Mouse (Mus musculus): ENCODE measurements around the gene Tmed2. TPM values are rescaled to one million over a fixed set of nuclear protein-coding genes. Genes with fewer than 3 reads are reported as not detected.
A peak's percentile ranks its signal among the peaks of the same experiment; 100 is the strongest.

Gene Tmed2
- polyA plus RNA-seq, 1 experiment from 2014 or later: 478 TPM

DNA sequence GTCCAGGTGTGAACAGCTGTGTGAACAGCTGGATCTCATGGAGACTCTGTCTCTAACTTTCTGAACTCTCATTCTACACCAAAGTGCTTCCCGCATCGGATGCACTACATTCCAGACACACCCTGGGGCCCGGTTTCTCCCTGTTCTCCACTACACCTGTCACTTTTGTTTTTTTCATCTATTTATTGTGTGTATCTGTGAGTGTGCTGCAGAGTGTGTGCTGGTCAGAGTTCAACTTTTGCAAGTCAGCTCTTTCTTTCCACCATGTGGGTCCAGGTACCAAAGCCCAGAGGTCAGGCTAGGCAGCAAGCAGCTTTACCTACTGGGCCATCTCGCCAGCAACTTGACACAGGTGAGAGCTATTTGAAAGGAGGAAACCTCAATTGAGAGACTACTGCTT lies 35.3 kb upstream of the Tmed2 start:
- no peaks in the 10 kb centered on the region for H3K27me3 ChIP-seq (replicated peaks; ENCODE audit: insufficient read depth, low read length)
- peaks cover 13% of the 10 kb centered on the region; the same call in 1 of the 2 replicates for H3K36me3 ChIP-seq (ENCODE audit: insufficient read depth, low read length)
- H3K4me3 ChIP-seq (ENCODE audit: low read depth, low read length): no peak overlapping the region
- DNase-seq (ENCODE audit: low spot score) (no peak), ATAC-seq (no peak)
- TF ChIP-seq CTCF (IDR thresholded peaks at IDR 0.05) (no peak), EP300 (IDR thresholded peaks at IDR 0.05) (no peak)
- no peak overlapping the region for H3K27ac ChIP-seq (ENCODE audit: low read length)
- no peak overlapping the region for H3K9ac ChIP-seq (replicated peaks; ENCODE audit: low read depth)
- no peaks in the 10 kb centered on the region for H3K9me3 ChIP-seq (ENCODE audit: low read length)
- no peaks in the 10 kb centered on the region; the same call in 1 of the 2 replicates for H3K4me1 ChIP-seq (ENCODE audit: insufficient read depth, low read depth, low read length)
- H3K4me2 ChIP-seq (replicated peaks; ENCODE audit: low read depth, low read length): no peak overlapping the region
- 81% methylated on average over 4 of the region's 4 CpGs for WGBS

DNA sequence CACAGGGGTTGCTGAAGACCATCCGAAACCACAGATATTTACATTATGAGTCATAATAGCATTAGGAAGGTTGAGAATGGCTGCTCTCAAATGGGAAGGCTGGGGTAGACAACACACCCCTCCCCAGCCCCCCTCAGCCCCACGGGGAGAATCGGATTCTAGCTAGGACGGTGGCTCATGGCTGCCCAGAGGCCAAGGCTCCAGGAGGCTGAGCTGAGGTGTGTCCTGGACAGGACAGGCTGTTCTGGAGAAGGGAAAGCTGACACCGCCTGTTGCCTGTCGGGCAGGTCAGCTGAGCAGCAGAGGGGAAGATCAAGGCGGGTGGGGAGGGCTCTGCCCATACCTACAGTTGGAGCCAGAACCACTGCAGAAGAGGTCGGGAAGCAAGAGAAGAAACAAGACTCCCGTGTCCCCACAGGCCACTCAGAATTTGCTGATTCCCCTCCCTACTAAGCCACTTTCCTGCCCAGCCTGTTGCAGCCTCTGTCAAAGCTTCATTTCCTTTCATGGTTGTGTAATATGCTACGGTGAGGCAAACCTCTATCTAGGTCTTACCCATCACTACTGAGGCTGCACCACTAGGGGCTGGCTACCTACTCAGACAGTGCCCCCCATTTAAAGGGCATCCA lies 33.6 kb upstream of the Tmed2 start:
- Histone ChIP-seq H3K4me3 (ENCODE audit: low read depth, low read length) (no peak overlapping the region), H3K9me3 (ENCODE audit: low read length) (no peaks in the 10 kb centered on the region), H3K27me3 (replicated peaks; ENCODE audit: insufficient read depth, low read length) (no peaks in the 10 kb centered on the region), H3K36me3 (ENCODE audit: insufficient read depth, low read length) (peaks cover 13% of the 10 kb centered on the region; the same call in 1 of the 2 replicates), H3K27ac (ENCODE audit: low read length) (peak overlapping the region; percentile 60), H3K9ac (replicated peaks; ENCODE audit: low read depth) (no peak overlapping the region; the same call in 1 of the 2 replicates), H3K4me1 (ENCODE audit: insufficient read depth, low read depth, low read length) (no peaks in the 10 kb centered on the region; the same call in 1 of the 2 replicates), H3K4me2 (replicated peaks; ENCODE audit: low read depth, low read length) (no peak overlapping the region)
- ATAC-seq (peak; percentile 24), DNase-seq (ENCODE audit: low spot score) (peak; percentile 60)
- no peak; the same call in 1 of the 2 replicates for TF ChIP-seq CTCF (IDR thresholded peaks at IDR 0.05)
- peak; percentile 48; the same call in 1 of the 2 replicates for TF ChIP-seq EP300 (IDR thresholded peaks at IDR 0.05)
- 28% methylated on average over 10 of the region's 10 CpGs for WGBS

DNA sequence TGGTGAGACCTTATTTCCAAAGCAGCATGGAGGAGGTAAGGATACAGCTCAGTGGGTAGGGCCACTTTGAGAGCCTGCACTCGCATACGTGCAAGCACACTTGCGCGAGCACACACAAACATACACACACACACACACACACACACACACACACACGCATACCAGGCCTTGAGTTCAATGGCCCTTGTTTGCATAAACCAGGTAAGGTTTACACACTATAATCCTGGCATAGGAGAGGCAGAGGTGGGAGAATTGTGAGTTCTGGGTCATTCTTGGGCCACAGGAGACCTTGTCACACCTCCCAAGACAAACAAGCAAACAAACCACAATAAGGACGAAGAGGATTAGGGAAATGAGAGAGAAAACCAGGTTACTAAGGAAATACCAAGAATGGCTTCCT lies 31.3 kb upstream of the Tmed2 start:
- WGBS: 55% methylated on average over 6 of the region's 6 CpGs
- peaks cover 7% of the 10 kb centered on the region for H3K36me3 ChIP-seq (ENCODE audit: insufficient read depth, low read length)
- peak; percentile 66 for DNase-seq (ENCODE audit: low spot score)
- TF ChIP-seq CTCF (IDR thresholded peaks at IDR 0.05): no peak
- no peak for TF ChIP-seq EP300 (IDR thresholded peaks at IDR 0.05)
- no peak overlapping the region for H3K4me3 ChIP-seq (ENCODE audit: low read depth, low read length)
- no peak overlapping the region for H3K9ac ChIP-seq (replicated peaks; ENCODE audit: low read depth)
- H3K4me2 ChIP-seq (replicated peaks; ENCODE audit: low read depth, low read length): no peak overlapping the region
- H3K27ac ChIP-seq (ENCODE audit: low read length): peak overlapping the region; percentile 88
- no peaks in the 10 kb centered on the region; the same call in 1 of the 2 replicates for H3K4me1 ChIP-seq (ENCODE audit: insufficient read depth, low read depth, low read length)
- ATAC-seq: peak; percentile 50
- no peaks in the 10 kb centered on the region for H3K9me3 ChIP-seq (ENCODE audit: low read length)
- no peaks in the 10 kb centered on the region for H3K27me3 ChIP-seq (replicated peaks; ENCODE audit: insufficient read depth, low read length)

DNA sequence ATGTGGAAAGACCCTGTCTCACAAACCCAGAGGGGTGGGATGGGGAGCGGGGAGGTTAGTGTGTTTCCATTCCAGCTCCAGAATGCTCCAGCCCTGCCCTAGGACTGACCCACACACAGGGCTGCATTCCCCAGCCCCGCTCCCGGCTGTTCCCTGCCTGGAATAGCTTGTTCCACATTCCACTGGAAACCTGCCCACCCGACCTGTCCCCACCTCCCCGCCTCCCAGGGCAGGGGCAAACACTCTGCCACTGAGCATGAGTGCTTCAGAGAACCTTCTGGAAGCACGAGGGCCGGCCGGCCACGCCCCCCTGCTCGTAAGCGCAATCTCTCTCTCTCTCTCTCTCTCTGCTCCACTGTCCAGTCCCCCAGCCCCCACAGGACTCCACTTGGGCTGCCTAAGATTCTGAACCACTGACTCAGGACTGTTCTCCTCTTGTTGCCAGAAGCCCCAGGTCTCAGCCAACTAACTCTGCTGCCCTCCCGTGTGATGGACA lies 30.7 kb upstream of the Tmed2 start:
- ATAC-seq: peak; percentile 96
- DNase-seq (ENCODE audit: low spot score): peak; percentile 95
- no peaks in the 10 kb centered on the region for H3K9me3 ChIP-seq (ENCODE audit: low read length)
- H3K4me3 ChIP-seq (ENCODE audit: low read depth, low read length): no peak overlapping the region
- H3K27me3 ChIP-seq (replicated peaks; ENCODE audit: insufficient read depth, low read length): no peaks in the 10 kb centered on the region
- 49% methylated on average over 11 of the region's 12 CpGs for WGBS
- no peak overlapping the region for H3K4me2 ChIP-seq (replicated peaks; ENCODE audit: low read depth, low read length)
- TF ChIP-seq EP300 (IDR thresholded peaks at IDR 0.05) (peak; percentile 82), CTCF (IDR thresholded peaks at IDR 0.05) (no peak)
- peaks cover 10% of the 10 kb centered on the region for H3K36me3 ChIP-seq (ENCODE audit: insufficient read depth, low read length)
- no peaks in the 10 kb centered on the region; the same call in 1 of the 2 replicates for H3K4me1 ChIP-seq (ENCODE audit: insufficient read depth, low read depth, low read length)
- peak overlapping the region; percentile 88 for H3K27ac ChIP-seq (ENCODE audit: low read length)
- H3K9ac ChIP-seq (replicated peaks; ENCODE audit: low read depth): no peak overlapping the region

DNA sequence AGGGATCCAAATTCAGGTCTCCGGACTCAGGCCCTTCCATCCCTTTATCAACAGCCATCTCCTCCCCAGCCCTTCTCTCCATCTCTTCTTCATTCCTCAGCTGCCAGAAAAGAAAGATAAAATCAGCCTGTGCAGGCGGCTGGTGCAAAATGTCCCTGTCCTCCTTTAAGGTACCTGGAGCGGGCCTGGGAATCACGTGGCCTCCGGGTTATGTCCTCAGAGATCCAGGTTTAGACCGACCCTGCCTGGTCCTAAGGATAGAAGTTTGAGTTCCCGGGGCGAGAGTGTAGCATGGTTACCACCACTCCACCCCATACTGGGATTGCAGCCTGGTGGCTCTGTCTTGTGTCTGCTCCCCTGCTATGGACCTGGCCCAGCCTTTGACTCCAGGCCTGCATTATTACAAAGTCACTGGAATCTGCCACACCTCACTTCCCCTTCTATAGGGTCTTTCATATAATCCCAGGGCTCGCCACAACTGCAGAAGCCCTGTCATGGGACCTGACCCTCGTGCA lies 29.9 kb upstream of the Tmed2 start:
- 79% methylated on average over 10 of the region's 10 CpGs for WGBS
- Histone ChIP-seq H3K27ac (ENCODE audit: low read length) (peak overlapping the region; percentile 69), H3K4me3 (ENCODE audit: low read depth, low read length) (no peak overlapping the region), H3K4me1 (ENCODE audit: insufficient read depth, low read depth, low read length) (no peaks in the 10 kb centered on the region; the same call in 1 of the 2 replicates), H3K36me3 (ENCODE audit: insufficient read depth, low read length) (peaks cover 10% of the 10 kb centered on the region), H3K4me2 (replicated peaks; ENCODE audit: low read depth, low read length) (no peak overlapping the region), H3K9ac (replicated peaks; ENCODE audit: low read depth) (no peak overlapping the region), H3K27me3 (replicated peaks; ENCODE audit: insufficient read depth, low read length) (no peaks in the 10 kb centered on the region), H3K9me3 (ENCODE audit: low read length) (no peaks in the 10 kb centered on the region)
- ATAC-seq (no peak), DNase-seq (ENCODE audit: low spot score) (no peak)
- no peak for TF ChIP-seq CTCF (IDR thresholded peaks at IDR 0.05)
- no peak for TF ChIP-seq EP300 (IDR thresholded peaks at IDR 0.05)

DNA sequence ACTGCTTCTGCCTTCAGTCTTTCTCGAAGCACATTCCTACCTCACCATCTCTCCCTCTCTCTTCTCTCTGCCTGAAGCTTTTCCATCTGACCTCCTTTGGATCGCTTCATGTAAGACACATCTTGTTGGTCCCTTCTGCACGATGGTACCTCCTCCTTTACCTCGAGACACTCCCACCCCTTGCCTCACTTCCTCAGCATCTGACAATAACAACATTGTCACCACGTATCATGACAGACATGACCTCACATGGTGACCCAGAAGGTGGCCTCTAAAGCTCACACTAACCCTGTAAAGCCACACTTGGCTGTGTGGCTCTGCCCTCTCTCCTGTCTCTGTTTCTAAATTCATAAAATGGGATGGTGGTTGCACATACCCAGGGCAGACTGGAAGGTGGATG lies 24.7 kb upstream of the Tmed2 start:
- ATAC-seq (no peak), DNase-seq (ENCODE audit: low spot score) (no peak)
- Histone ChIP-seq H3K4me2 (replicated peaks; ENCODE audit: low read depth, low read length) (no peak overlapping the region), H3K4me3 (ENCODE audit: low read depth, low read length) (no peak overlapping the region), H3K27ac (ENCODE audit: low read length) (no peak overlapping the region), H3K9ac (replicated peaks; ENCODE audit: low read depth) (no peak overlapping the region), H3K4me1 (ENCODE audit: insufficient read depth, low read depth, low read length) (no peaks in the 10 kb centered on the region), H3K36me3 (ENCODE audit: insufficient read depth, low read length) (peaks cover 16% of the 10 kb centered on the region), H3K27me3 (replicated peaks; ENCODE audit: insufficient read depth, low read length) (no peaks in the 10 kb centered on the region), H3K9me3 (ENCODE audit: low read length) (no peaks in the 10 kb centered on the region)
- WGBS: 79% methylated on average over 5 of the region's 5 CpGs
- TF ChIP-seq EP300 (IDR thresholded peaks at IDR 0.05): no peak
- TF ChIP-seq CTCF (IDR thresholded peaks at IDR 0.05): no peak

Measured in lung, postnatal 0 days (tissue).